Mouse (Mus musculus) MEL (cell line): ENCODE measurements around the gene Hoxc9. TPM values are rescaled to one million over a fixed set of nuclear protein-coding genes. Genes with fewer than 3 reads are reported as not detected.

Experiments
- DNase-seq: peaks from one replicate; pipeline ENCODE4 v3.0.0; 2011; ENCODE audit warnings: low read depth, low spot score
- H3K27ac ChIP-seq: 2 replicates; pipeline ENCODE4 v1.5.1; 2012; ENCODE audit warnings: low read depth, mild to moderate bottlenecking, control low read depth, low read length, moderate library complexity; ENCODE audit not compliant: control insufficient read depth
- H3K27me3 ChIP-seq, 2 experiments: fragments of 150-350 bp in 1 of 2; sonication (generic) in 1 of 2; 2 replicates each; pipeline ENCODE4 v1.6.1; 2012; ENCODE audit warnings: low read length in 2 of 2, mild to moderate bottlenecking in 2 of 2, improper control_type of control experiment in 1 of 2, moderate library complexity in 1 of 2; ENCODE audit not compliant: insufficient read depth in 2 of 2, control insufficient read depth in 1 of 2
- H3K36me3 ChIP-seq, 2 experiments: 2 replicates each; pipeline ENCODE4 v1.6.1; 2012 to 2014; ENCODE audit warnings: low read length in 2 of 2, improper control_type of control experiment in 1 of 2, inconsistent platforms in 1 of 2, mild to moderate bottlenecking in 1 of 2; ENCODE audit not compliant: insufficient read depth in 2 of 2, control insufficient read depth in 1 of 2
- H3K4me1 ChIP-seq, 2 experiments: fragments of 150-350 bp in 1 of 2; sonication (generic) in 1 of 2; 2 replicates each; pipeline ENCODE4 v1.6.1; 2012; ENCODE audit warnings: low read length in 2 of 2, improper control_type of control experiment in 1 of 2, mild to moderate bottlenecking in 1 of 2; ENCODE audit not compliant: insufficient read depth in 2 of 2, control insufficient read depth in 1 of 2
- H3K4me3 ChIP-seq, 2 experiments: fragments of 150-350 bp in 1 of 2; sonication (generic) in 1 of 2; 2 replicates each; pipeline ENCODE4 v1.5.1; 2012; ENCODE audit warnings: low read depth in 2 of 2, low read length in 2 of 2, mild to moderate bottlenecking in 2 of 2, moderate library complexity in 2 of 2, control low read depth in 1 of 2, improper control_type of control experiment in 1 of 2; ENCODE audit not compliant: control insufficient read depth in 1 of 2, insufficient read depth in 1 of 2
- H3K79me2 ChIP-seq: 2 replicates; pipeline ENCODE4 v1.6.1; 2012; ENCODE audit warnings: mild to moderate bottlenecking, low read length, moderate library complexity; ENCODE audit not compliant: control insufficient read depth, poor library complexity, insufficient read depth
- H3K9ac ChIP-seq: 2 replicates; pipeline ENCODE4 v1.6.1; 2012; ENCODE audit warnings: low read depth, mild to moderate bottlenecking, control low read depth, low read length, moderate library complexity; ENCODE audit not compliant: control insufficient read depth, poor library complexity, severe bottlenecking
- H3K9me3 ChIP-seq: fragments of 150-350 bp; sonication (generic); replicated peaks from 2 replicates; pipeline ENCODE4 v1.6.1; 2012; ENCODE audit warnings: mild to moderate bottlenecking, low read length, improper control_type of control experiment, moderate library complexity; ENCODE audit not compliant: insufficient read depth
- BHLHE40 ChIP-seq: IDR thresholded peaks from 2 replicates; pipeline ENCODE4 v1.6.1; 2012; ENCODE audit warnings: low read depth, mild to moderate bottlenecking, inconsistent platforms, low read length, improper control_type of control experiment, borderline replicate concordance
- CHD1 ChIP-seq: IDR thresholded peaks from 2 replicates; pipeline ENCODE4 v1.6.1; 2012; ENCODE audit warnings: low read depth, mild to moderate bottlenecking, inconsistent platforms, low read length, improper control_type of control experiment
- CHD2 ChIP-seq: IDR thresholded peaks from 2 replicates; pipeline ENCODE4 v1.6.1; 2011; ENCODE audit warnings: low read length, improper control_type of control experiment
- CTCF ChIP-seq, 3 experiments: IDR thresholded peaks in 2 of 3; conservative IDR thresholded peaks in 1 of 3; 2 replicates each; pipeline ENCODE4 v1.5.1; 2011 to 2012; ENCODE audit warnings: low read length in 3 of 3, low read depth in 2 of 3, mild to moderate bottlenecking in 2 of 3, improper control_type of control experiment in 1 of 3, inconsistent platforms in 1 of 3, mixed read lengths in 1 of 3, moderate library complexity in 1 of 3; ENCODE audit not compliant: control insufficient read depth in 1 of 3, insufficient read depth in 1 of 3, poor library complexity in 1 of 3, severe bottlenecking in 1 of 3
- EP300 ChIP-seq, 2 experiments: IDR thresholded peaks; 2 replicates each; pipeline ENCODE4 v1.6.1; 2011; ENCODE audit warnings: improper control_type of control experiment in 2 of 2, low read length in 2 of 2, low read depth in 1 of 2, mild to moderate bottlenecking in 1 of 2
- ETS1 ChIP-seq: IDR thresholded peaks from 2 replicates; pipeline ENCODE4 v1.6.1; 2012; ENCODE audit warnings: low read depth, mild to moderate bottlenecking, inconsistent platforms, low read length, improper control_type of control experiment, moderate library complexity
- GABPA ChIP-seq: IDR thresholded peaks from 2 replicates; pipeline ENCODE4 v1.6.1; 2012; ENCODE audit warnings: low read depth, mild to moderate bottlenecking, inconsistent platforms, low read length, improper control_type of control experiment, moderate library complexity
- GATA1 ChIP-seq: IDR thresholded peaks from 2 replicates; pipeline ENCODE4 v1.6.1; 2011; ENCODE audit warnings: low read depth, low read length, improper control_type of control experiment
- JUND ChIP-seq: IDR thresholded peaks from 2 replicates; pipeline ENCODE4 v1.6.1; 2011; ENCODE audit warnings: low read depth, mild to moderate bottlenecking, improper control_type of control experiment, low read length
- KAT2A ChIP-seq: conservative IDR thresholded peaks from 2 replicates; pipeline ENCODE4 v1.6.1; 2012; ENCODE audit warnings: low read depth, low read length, improper control_type of control experiment, inconsistent platforms
- MAFK ChIP-seq: IDR thresholded peaks from 2 replicates; pipeline ENCODE4 v1.6.1; 2011; ENCODE audit warnings: low read depth, mild to moderate bottlenecking, low read length, improper control_type of control experiment, borderline replicate concordance
- MAX ChIP-seq: IDR thresholded peaks from 2 replicates; pipeline ENCODE4 v1.6.1; 2011; ENCODE audit warnings: low read length, improper control_type of control experiment
- MXI1 ChIP-seq: IDR thresholded peaks from 2 replicates; pipeline ENCODE4 v1.6.1; 2011; ENCODE audit warnings: mild to moderate bottlenecking, low read depth, low read length, improper control_type of control experiment
- MYC ChIP-seq: IDR thresholded peaks from 2 replicates; pipeline ENCODE4 v1.6.1; 2011; ENCODE audit warnings: low read depth, mild to moderate bottlenecking, low read length, improper control_type of control experiment, moderate library complexity
- NRF1 ChIP-seq: IDR thresholded peaks from 2 replicates; pipeline ENCODE4 v1.6.1; 2014; ENCODE audit warnings: low read depth, mild to moderate bottlenecking, inconsistent platforms, low read length, improper control_type of control experiment, moderate library complexity; ENCODE audit not compliant: poor library complexity, insufficient read depth, severe bottlenecking
- POLR2A ChIP-seq, 2 experiments: IDR thresholded peaks; 2 replicates each; pipeline ENCODE4 v1.6.1; 2011 to 2012; ENCODE audit warnings: low read length in 2 of 2, mild to moderate bottlenecking in 2 of 2, control low read depth in 1 of 2, improper control_type of control experiment in 1 of 2, low read depth in 1 of 2, moderate library complexity in 1 of 2; ENCODE audit not compliant: control insufficient read depth in 1 of 2, insufficient read depth in 1 of 2, poor library complexity in 1 of 2
- POLR2AphosphoS2 ChIP-seq: IDR thresholded peaks from 2 replicates; pipeline ENCODE4 v1.6.1; 2011; ENCODE audit warnings: low read length, improper control_type of control experiment
- POLR2AphosphoS5 ChIP-seq: IDR thresholded peaks from 2 replicates; pipeline ENCODE4 v1.6.1; 2012; ENCODE audit warnings: low read depth, borderline replicate concordance, mild to moderate bottlenecking, inconsistent platforms, low read length, moderate library complexity, mixed read lengths
- RCOR1 ChIP-seq: IDR thresholded peaks from 2 replicates; pipeline ENCODE4 v1.6.1; 2012; ENCODE audit warnings: low read depth, mild to moderate bottlenecking, inconsistent platforms, low read length, improper control_type of control experiment
- SIN3A ChIP-seq: IDR thresholded peaks from 2 replicates; pipeline ENCODE4 v1.6.1; 2012; ENCODE audit warnings: low read length, improper control_type of control experiment, inconsistent platforms
- SMC3 ChIP-seq: IDR thresholded peaks from 2 replicates; pipeline ENCODE4 v1.6.1; 2011; ENCODE audit warnings: low read depth, low read length, improper control_type of control experiment
- TBP ChIP-seq: IDR thresholded peaks from 2 replicates; pipeline ENCODE4 v1.8.0; 2011; ENCODE audit warnings: low read depth, low read length, improper control_type of control experiment
- UBTF ChIP-seq: IDR thresholded peaks from 2 replicates; pipeline ENCODE4 v1.6.1; 2012; ENCODE audit warnings: low read depth, mild to moderate bottlenecking, inconsistent platforms, low read length, improper control_type of control experiment, moderate library complexity, borderline replicate concordance; ENCODE audit not compliant: insufficient read depth
- ZC3H11A ChIP-seq: IDR thresholded peaks from 2 replicates; pipeline ENCODE4 v1.6.1; 2012; ENCODE audit warnings: low read depth, mild to moderate bottlenecking, inconsistent platforms, low read length, improper control_type of control experiment
- ZMIZ1 ChIP-seq: IDR thresholded peaks from 2 replicates; pipeline ENCODE4 v1.6.1; 2012; ENCODE audit warnings: low read depth, mild to moderate bottlenecking, inconsistent platforms, low read length, improper control_type of control experiment, moderate library complexity
- ZNF384 ChIP-seq: IDR thresholded peaks from 2 replicates; pipeline ENCODE4 v1.6.1; 2012; ENCODE audit warnings: low read depth, mild to moderate bottlenecking, inconsistent platforms, low read length, improper control_type of control experiment
- polyA plus RNA-seq, 2 experiments: library from polyadenylated mRNA; stranded (reverse) in 1 of 2; unstranded in 1 of 2; fragments of >175 nt in 1 of 2; fragments of >200 nt in 1 of 2; gene quantifications; 2 replicates each; pipeline versions ENCODE4 v1.2.1 to v1.2.4; 2012; ENCODE audit warnings: low replicate concordance in 2 of 2, low read depth in 1 of 2; ENCODE audit not compliant: insufficient read length in 2 of 2, insufficient read depth in 1 of 2, missing spikeins in 1 of 2
- total RNA-seq: library from RNA; depleted of rRNA; stranded (reverse); fragments of 300-350 nt; gene quantifications from 2 replicates; pipeline ENCODE4 v1.2.3, GENCODE M21; 2012

Gene Hoxc9
- total and polyA plus RNA-seq, 3 experiments, result 4.1 to 400 (median 9.5) TPM

GRCm38 (mm10) chr15:102972254-102972653 lies 4.0 kb upstream of the Hoxc9 start:
- H3K9ac ChIP-seq, result no peak overlapping the region
- H3K4me3 ChIP-seq, result no peak overlapping the region
- H3K27me3 ChIP-seq, result no peaks in the 10 kb centered on the region
- no peak for DNase-seq
- TF ChIP-seq JUND (no peak), ZMIZ1 (no peak), GATA1 (no peak), ZNF384 (no peak), TBP (no peak), KAT2A (no peak), POLR2AphosphoS5 (no peak), UBTF (no peak), POLR2A (IDR thresholded peaks at IDR 0.05; ENCODE audit: control insufficient read depth in 1 of 2, insufficient read depth in 1 of 2, low read depth in 1 of 2, low read length in 2 of 2, poor library complexity in 1 of 2) (no peak), BHLHE40 (no peak), MXI1 (no peak), RCOR1 (no peak), MYC (no peak)
- H3K79me2 ChIP-seq, result peaks cover 43% of the 10 kb centered on the region
- peaks cover 0 to 18% of the 10 kb centered on the region in 2 experiments; a peak in 2 of 4 replicates for H3K36me3 ChIP-seq
- H3K4me1 ChIP-seq, result peaks cover 12 to 15% of the 10 kb centered on the region in 2 experiments
- no peaks in the 10 kb centered on the region for H3K9me3 ChIP-seq
- no peak overlapping the region for H3K27ac ChIP-seq

GRCm38 (mm10) chr15:102972753-102973152 lies 3.5 kb upstream of the Hoxc9 start:
- no peaks in the 10 kb centered on the region for H3K27me3 ChIP-seq
- DNase-seq, result no peak

More at GRCm38 (mm10) chr15:102972753-102973152, 3.5 kb upstream of the Hoxc9 start:
- no peaks in the 10 kb centered on the region for H3K9me3 ChIP-seq
- no peak overlapping the region for H3K4me3 ChIP-seq
- H3K27ac ChIP-seq, result no peak overlapping the region
- peaks cover 13 to 16% of the 10 kb centered on the region in 2 experiments for H3K4me1 ChIP-seq
- H3K36me3 ChIP-seq, result peaks cover 0 to 19% of the 10 kb centered on the region in 2 experiments; a peak in 2 of 4 replicates
- peaks cover 43% of the 10 kb centered on the region for H3K79me2 ChIP-seq
- TF ChIP-seq POLR2AphosphoS2, result no peak
- no peak for TF ChIP-seq SMC3
- TF ChIP-seq ZMIZ1, result no peak
- TF ChIP-seq CHD2, result no peak
- no peak for TF ChIP-seq GABPA
- no peak for TF ChIP-seq CHD1
- TF ChIP-seq ZC3H11A, result no peak
- no peak for TF ChIP-seq CTCF (IDR thresholded peaks at IDR 0.05 in 2 of 3, conservative IDR thresholded peaks at IDR 0.05 in 1 of 3; ENCODE audit: control insufficient read depth in 1 of 3, insufficient read depth in 1 of 3, low read depth in 2 of 3, low read length in 3 of 3, poor library complexity in 1 of 3, severe bottlenecking in 1 of 3)
- TF ChIP-seq ZNF384, result no peak
- TF ChIP-seq SIN3A, result no peak
- no peak for TF ChIP-seq ETS1
- TF ChIP-seq EP300 (IDR thresholded peaks at IDR 0.05; ENCODE audit: low read depth in 1 of 2, low read length in 2 of 2), result no peak
- no peak for TF ChIP-seq KAT2A
- TF ChIP-seq MAFK, result no peak
- no peak for TF ChIP-seq UBTF
- no peak for TF ChIP-seq JUND
- no peak for TF ChIP-seq GATA1
- TF ChIP-seq NRF1, result no peak
- TF ChIP-seq POLR2AphosphoS5, result no peak
- no peak for TF ChIP-seq MAX
- H3K9ac ChIP-seq, result no peak overlapping the region
